Mouse (Mus musculus): Measurements from ENCODE around the gene Nadk2. TPM values are rescaled to one million over a fixed set of nuclear protein-coding genes. Genes with fewer than 3 reads are reported as not detected.

Nadk2 gene
- polyA plus RNA-seq, 1 experiment from 2014 or later, result 19.7 TPM

GRCm38 (mm10) chr15:9073067-9073608, 2.1 kb downstream of the Nadk2 start:
- Histone ChIP-seq H3K27ac (ENCODE audit: low read length) (peak overlapping the region; percentile 61; the same call in 1 of the 2 replicates), H3K4me1 (ENCODE audit: control insufficient read depth, insufficient read depth, low read length) (peaks cover 26% of the 10 kb centered on the region), H3K27me3 (replicated peaks; ENCODE audit: control insufficient read depth, insufficient read depth, low read length) (no peaks in the 10 kb centered on the region), H3K4me3 (ENCODE audit: low read length) (peak overlapping the region; percentile 94), H3K36me3 (ENCODE audit: control insufficient read depth, insufficient read depth, low read length) (no peaks in the 10 kb centered on the region), H3K9me3 (ENCODE audit: control insufficient read depth, low read length) (no peaks in the 10 kb centered on the region), H3K9ac (ENCODE audit: low read depth, low read length) (peak overlapping the region; percentile 42), H3K4me2 (ENCODE audit: low read depth, low read length) (peak overlapping the region; percentile 83)
- 26% methylated on average over 12 of the region's 12 CpGs for WGBS
- no peak for ATAC-seq

- Histone ChIP-seq H3K4me2 (ENCODE audit: low read depth, low read length) (peak overlapping the region; percentile 83), H3K9me3 (ENCODE audit: control insufficient read depth, low read length) (no peaks in the 10 kb centered on the region), H3K4me3 (ENCODE audit: low read length) (peak overlapping the region; percentile 94), H3K4me1 (ENCODE audit: control insufficient read depth, insufficient read depth, low read length) (peaks cover 29% of the 10 kb centered on the region), H3K27me3 (replicated peaks; ENCODE audit: control insufficient read depth, insufficient read depth, low read length) (no peaks in the 10 kb centered on the region), H3K27ac (ENCODE audit: low read length) (peak overlapping the region; percentile 61; the same call in 1 of the 2 replicates), H3K9ac (ENCODE audit: low read depth, low read length) (peak overlapping the region; percentile 42), H3K36me3 (ENCODE audit: control insufficient read depth, insufficient read depth, low read length) (no peaks in the 10 kb centered on the region)
- ATAC-seq, result no peak
- WGBS, result 62% methylated on average over 5 of the region's 5 CpGs
Measured at GRCm38 (mm10) chr15:9073684-9074083, 2.6 kb downstream of the Nadk2 start.

- peaks cover 34% of the 10 kb centered on the region for H3K4me1 ChIP-seq (ENCODE audit: control insufficient read depth, insufficient read depth, low read length)
- H3K9ac ChIP-seq (ENCODE audit: low read depth, low read length), result no peak overlapping the region
- H3K9me3 ChIP-seq (ENCODE audit: control insufficient read depth, low read length), result no peaks in the 10 kb centered on the region
- H3K4me3 ChIP-seq (ENCODE audit: low read length), result no peak overlapping the region
- WGBS, result 22% methylated on average over 2 of the region's 2 CpGs
- peak overlapping the region; percentile 83; the same call in 1 of the 2 replicates for H3K4me2 ChIP-seq (ENCODE audit: low read depth, low read length)
- H3K36me3 ChIP-seq (ENCODE audit: control insufficient read depth, insufficient read depth, low read length), result no peaks in the 10 kb centered on the region
- no peaks in the 10 kb centered on the region for H3K27me3 ChIP-seq (replicated peaks; ENCODE audit: control insufficient read depth, insufficient read depth, low read length)
- peak overlapping the region; percentile 53 for H3K27ac ChIP-seq (ENCODE audit: low read length)
- no peak for ATAC-seq
Measured at GRCm38 (mm10) chr15:9074139-9074538, 3.1 kb downstream of the Nadk2 start.

- Histone ChIP-seq H3K27me3 (replicated peaks; ENCODE audit: control insufficient read depth, insufficient read depth, low read length) (no peaks in the 10 kb centered on the region), H3K36me3 (ENCODE audit: control insufficient read depth, insufficient read depth, low read length) (no peaks in the 10 kb centered on the region), H3K27ac (ENCODE audit: low read length) (peak overlapping the region; percentile 71), H3K4me3 (ENCODE audit: low read length) (no peak overlapping the region), H3K4me1 (ENCODE audit: control insufficient read depth, insufficient read depth, low read length) (peaks cover 37% of the 10 kb centered on the region), H3K4me2 (ENCODE audit: low read depth, low read length) (peak overlapping the region; percentile 30; the same call in 1 of the 2 replicates), H3K9ac (ENCODE audit: low read depth, low read length) (no peak overlapping the region), H3K9me3 (ENCODE audit: control insufficient read depth, low read length) (no peaks in the 10 kb centered on the region)
- ATAC-seq, result peak; percentile 37
- 5% methylated on average over 4 of the region's 4 CpGs for WGBS
Measured at GRCm38 (mm10) chr15:9074671-9075070, 3.6 kb downstream of the Nadk2 start.

- peak overlapping the region; percentile 23; the same call in 1 of the 2 replicates for H3K9ac ChIP-seq (ENCODE audit: low read depth, low read length)
- H3K4me2 ChIP-seq (ENCODE audit: low read depth, low read length), result peak overlapping the region; percentile 30
- WGBS, result 48% methylated on average over 14 of the region's 14 CpGs
- no peaks in the 10 kb centered on the region for H3K36me3 ChIP-seq (ENCODE audit: control insufficient read depth, insufficient read depth, low read length)
- H3K4me1 ChIP-seq (ENCODE audit: control insufficient read depth, insufficient read depth, low read length), result peaks cover 33% of the 10 kb centered on the region
- no peaks in the 10 kb centered on the region for H3K9me3 ChIP-seq (ENCODE audit: control insufficient read depth, low read length)
- H3K27me3 ChIP-seq (replicated peaks; ENCODE audit: control insufficient read depth, insufficient read depth, low read length), result no peaks in the 10 kb centered on the region
- peak overlapping the region; percentile 71 for H3K27ac ChIP-seq (ENCODE audit: low read length)
- ATAC-seq, result no peak
- no peak overlapping the region for H3K4me3 ChIP-seq (ENCODE audit: low read length)
Measured at GRCm38 (mm10) chr15:9075608-9076200, 4.6 kb downstream of the Nadk2 start.

GRCm38 (mm10) chr15:9078481-9079300, 7.6 kb downstream of the Nadk2 start:
- peak; percentile 38 for ATAC-seq
- Histone ChIP-seq H3K27me3 (replicated peaks; ENCODE audit: control insufficient read depth, insufficient read depth, low read length) (no peaks in the 10 kb centered on the region), H3K27ac (ENCODE audit: low read length) (peak overlapping the region; percentile 77), H3K4me2 (ENCODE audit: low read depth, low read length) (no peak overlapping the region), H3K9ac (ENCODE audit: low read depth, low read length) (peak overlapping the region; percentile 3; the same call in 1 of the 2 replicates), H3K4me3 (ENCODE audit: low read length) (no peak overlapping the region), H3K36me3 (ENCODE audit: control insufficient read depth, insufficient read depth, low read length) (no peaks in the 10 kb centered on the region), H3K9me3 (ENCODE audit: control insufficient read depth, low read length) (no peaks in the 10 kb centered on the region), H3K4me1 (ENCODE audit: control insufficient read depth, insufficient read depth, low read length) (peaks cover 39% of the 10 kb centered on the region)
- WGBS, result 55% methylated on average over 12 of the region's 12 CpGs

GRCm38 (mm10) chr15:9079626-9080025, 8.6 kb downstream of the Nadk2 start:
- 57% methylated on average over 5 of the region's 5 CpGs for WGBS
- Histone ChIP-seq H3K27me3 (replicated peaks; ENCODE audit: control insufficient read depth, insufficient read depth, low read length) (no peaks in the 10 kb centered on the region), H3K9ac (ENCODE audit: low read depth, low read length) (no peak overlapping the region), H3K27ac (ENCODE audit: low read length) (peak overlapping the region; percentile 33; the same call in 1 of the 2 replicates), H3K4me2 (ENCODE audit: low read depth, low read length) (no peak overlapping the region), H3K9me3 (ENCODE audit: control insufficient read depth, low read length) (no peaks in the 10 kb centered on the region), H3K36me3 (ENCODE audit: control insufficient read depth, insufficient read depth, low read length) (peaks cover 3% of the 10 kb centered on the region; the same call in 1 of the 2 replicates), H3K4me3 (ENCODE audit: low read length) (no peak overlapping the region), H3K4me1 (ENCODE audit: control insufficient read depth, insufficient read depth, low read length) (peaks cover 37% of the 10 kb centered on the region)
- no peak for ATAC-seq

- Histone ChIP-seq H3K9ac (ENCODE audit: low read depth, low read length) (no peak overlapping the region), H3K4me1 (ENCODE audit: control insufficient read depth, insufficient read depth, low read length) (peaks cover 31% of the 10 kb centered on the region), H3K9me3 (ENCODE audit: control insufficient read depth, low read length) (no peaks in the 10 kb centered on the region), H3K4me2 (ENCODE audit: low read depth, low read length) (no peak overlapping the region), H3K4me3 (ENCODE audit: low read length) (no peak overlapping the region), H3K27me3 (replicated peaks; ENCODE audit: control insufficient read depth, insufficient read depth, low read length) (no peaks in the 10 kb centered on the region), H3K27ac (ENCODE audit: low read length) (peak overlapping the region; percentile 43; the same call in 1 of the 2 replicates), H3K36me3 (ENCODE audit: control insufficient read depth, insufficient read depth, low read length) (peaks cover 3% of the 10 kb centered on the region; the same call in 1 of the 2 replicates)
- WGBS, result 52% methylated on average over 4 of the region's 4 CpGs
- ATAC-seq, result peak; percentile 64
Measured at GRCm38 (mm10) chr15:9080206-9080605, 9.1 kb downstream of the Nadk2 start.

- ATAC-seq, result no peak
- 71% methylated on average over 3 of the region's 3 CpGs for WGBS
- no peaks in the 10 kb centered on the region for H3K9me3 ChIP-seq (ENCODE audit: control insufficient read depth, low read length)
- H3K36me3 ChIP-seq (ENCODE audit: control insufficient read depth, insufficient read depth, low read length), result peaks cover 3% of the 10 kb centered on the region; the same call in 1 of the 2 replicates
- H3K9ac ChIP-seq (ENCODE audit: low read depth, low read length), result no peak overlapping the region
- H3K27me3 ChIP-seq (replicated peaks; ENCODE audit: control insufficient read depth, insufficient read depth, low read length), result no peaks in the 10 kb centered on the region
- H3K4me3 ChIP-seq (ENCODE audit: low read length), result no peak overlapping the region
- no peak overlapping the region for H3K27ac ChIP-seq (ENCODE audit: low read length)
- peaks cover 22% of the 10 kb centered on the region for H3K4me1 ChIP-seq (ENCODE audit: control insufficient read depth, insufficient read depth, low read length)
- no peak overlapping the region for H3K4me2 ChIP-seq (ENCODE audit: low read depth, low read length)
Measured at GRCm38 (mm10) chr15:9081294-9081693, 10.2 kb downstream of the Nadk2 start.
